Mouse (Mus musculus) stomach, embryonic 15.5 days (tissue): ENCODE measurements around the gene Cd300a. TPM values are rescaled to one million over a fixed set of nuclear protein-coding genes. Genes with fewer than 3 reads are reported as not detected.
"Not testable (repeated sequence)": the region's sequence is repeated elsewhere in the genome, so short reads cannot be mapped to it uniquely, and the experiment has no call there.

Experiments
- ATAC-seq: fragments of 200-750 bp; cut with Nextera tagmentation; 2 replicates; pipeline ENCODE4 v1.8.0; 2017; ENCODE audit warnings: low read depth, moderate number of reproducible peaks, moderate TSS enrichment; ENCODE audit not compliant: insufficient read depth, low FRiP score
- H3K27ac ChIP-seq: fragments of 300-500 bp; sonication (generic); 2 replicates; pipeline ENCODE4 v1.5.1; 2015; ENCODE audit warnings: mild to moderate bottlenecking, inconsistent platforms
- H3K27me3 ChIP-seq: fragments of 300-500 bp; sonication (generic); replicated peaks from 2 replicates; pipeline ENCODE4 v1.6.1; 2015; ENCODE audit warnings: inconsistent platforms
- H3K36me3 ChIP-seq: fragments of 300-500 bp; sonication (generic); 2 replicates; pipeline ENCODE4 v1.6.1; 2015; ENCODE audit warnings: inconsistent platforms
- H3K4me1 ChIP-seq: fragments of 300-500 bp; sonication (generic); 2 replicates; pipeline ENCODE4 v1.6.1; 2015; ENCODE audit warnings: inconsistent platforms
- H3K4me2 ChIP-seq: fragments of 300-500 bp; sonication (generic); 2 replicates; pipeline ENCODE4 v1.6.1; 2015; ENCODE audit warnings: mild to moderate bottlenecking, inconsistent platforms
- H3K4me3 ChIP-seq: fragments of 300-500 bp; sonication (generic); replicated peaks from 2 replicates; pipeline ENCODE4 v1.5.1; 2015; ENCODE audit warnings: inconsistent platforms
- H3K9ac ChIP-seq: fragments of 300-500 bp; sonication (generic); 2 replicates; pipeline ENCODE4 v1.6.1; 2015; ENCODE audit warnings: inconsistent platforms
- H3K9me3 ChIP-seq: fragments of 300-500 bp; sonication (generic); 2 replicates; pipeline ENCODE4 v1.6.1; 2016; ENCODE audit warnings: inconsistent platforms
- WGBS: fragments of 180-500 bp; shearing (Covaris S2); methylation state at CpG from one replicate; pipeline ENCODE4 v1.1.7; 2015; 5-methylcytosine and 5-hydroxymethylcytosine counted together
- polyA plus RNA-seq: library from polyadenylated mRNA; unstranded; fragments of >200 nt; fragmentation: Nextera tagmentation; extraction: Ambion mirVana; gene quantifications from 2 replicates; pipeline ENCODE4 v1.2.1, GENCODE M21; 2015

The Cd300a gene
- polyA plus RNA-seq, 1 experiment from 2014 or later = 1.9 TPM

GRCm38 (mm10) chr11:114880185-114880584, 9.7 kb upstream of the Cd300a start:
- no peak overlapping the region for H3K4me3 ChIP-seq
- no peaks in the 10 kb centered on the region for H3K36me3 ChIP-seq
- H3K9ac ChIP-seq = no peak overlapping the region
- ATAC-seq = no peak
- no peaks in the 10 kb centered on the region for H3K9me3 ChIP-seq
- peaks cover 2% of the 10 kb centered on the region; the same call in 1 of the 2 replicates for H3K4me1 ChIP-seq
- no peaks in the 10 kb centered on the region for H3K27me3 ChIP-seq
- no peak overlapping the region for H3K4me2 ChIP-seq
- no peak overlapping the region for H3K27ac ChIP-seq

- no peak for ATAC-seq
- no peaks in the 10 kb centered on the region for H3K27me3 ChIP-seq
Observed at GRCm38 (mm10) chr11:114880589-114880988, 9.3 kb upstream of the Cd300a start.

GRCm38 (mm10) chr11:114883251-114883789, 6.5 kb upstream of the Cd300a start:
- Histone ChIP-seq H3K27ac (no peak overlapping the region), H3K36me3 (no peaks in the 10 kb centered on the region), H3K9ac (no peak overlapping the region), H3K4me2 (no peak overlapping the region), H3K4me3 (no peak overlapping the region), H3K9me3 (no peaks in the 10 kb centered on the region), H3K4me1 (no peaks in the 10 kb centered on the region), H3K27me3 (no peaks in the 10 kb centered on the region)
- WGBS = 85% methylated on average over 4 of the region's 4 CpGs
- ATAC-seq = no peak

More at GRCm38 (mm10) chr11:114880589-114880988, 9.3 kb upstream of the Cd300a start:
- Histone ChIP-seq H3K4me1 (peaks cover 2% of the 10 kb centered on the region; the same call in 1 of the 2 replicates), H3K4me3 (no peak overlapping the region), H3K36me3 (no peaks in the 10 kb centered on the region), H3K4me2 (no peak overlapping the region), H3K9me3 (no peaks in the 10 kb centered on the region), H3K27ac (no peak overlapping the region), H3K9ac (no peak overlapping the region)
- WGBS = 11% methylated on average over 1 of the region's 1 CpGs

- 75% methylated on average over 4 of the region's 4 CpGs for WGBS
- H3K4me2 ChIP-seq = no peak overlapping the region
- ATAC-seq = no peak
Observed at GRCm38 (mm10) chr11:114884380-114885100, 5.3 kb upstream of the Cd300a start.

GRCm38 (mm10) chr11:114890542-114890941, 701 bp downstream of the Cd300a start:
- no peaks in the 10 kb centered on the region for H3K27me3 ChIP-seq
- H3K4me3 ChIP-seq = no peak overlapping the region
- H3K9ac ChIP-seq = no peak overlapping the region
- WGBS = 45% methylated on average over 5 of the region's 5 CpGs
- no peak overlapping the region for H3K27ac ChIP-seq
- H3K36me3 ChIP-seq = no peaks in the 10 kb centered on the region
- ATAC-seq = no peak
- no peaks in the 10 kb centered on the region for H3K9me3 ChIP-seq
- H3K4me2 ChIP-seq = no peak overlapping the region
- H3K4me1 ChIP-seq = no peaks in the 10 kb centered on the region

More at GRCm38 (mm10) chr11:114884380-114885100, 5.3 kb upstream of the Cd300a start:
- no peaks in the 10 kb centered on the region for H3K36me3 ChIP-seq
- no peaks in the 10 kb centered on the region for H3K4me1 ChIP-seq
- no peak overlapping the region for H3K9ac ChIP-seq
- no peaks in the 10 kb centered on the region for H3K9me3 ChIP-seq
- H3K27me3 ChIP-seq = no peaks in the 10 kb centered on the region
- no peak overlapping the region for H3K27ac ChIP-seq
- H3K4me3 ChIP-seq = no peak overlapping the region

GRCm38 (mm10) chr11:114896085-114896484, 6.2 kb downstream of the Cd300a start:
- no peaks in the 10 kb centered on the region for H3K27me3 ChIP-seq
- no peaks in the 10 kb centered on the region for H3K4me1 ChIP-seq
- ATAC-seq = no peak
- no peak overlapping the region for H3K4me3 ChIP-seq
- 78% methylated on average over 3 of the region's 3 CpGs for WGBS
- no peaks in the 10 kb centered on the region for H3K36me3 ChIP-seq
- no peak overlapping the region for H3K9ac ChIP-seq
- no peaks in the 10 kb centered on the region for H3K9me3 ChIP-seq
- H3K27ac ChIP-seq = no peak overlapping the region
- H3K4me2 ChIP-seq = no peak overlapping the region

GRCm38 (mm10) chr11:114898026-114898425, 8.2 kb downstream of the Cd300a start:
- no peak; the same call in 1 of the 2 replicates for ATAC-seq
- H3K9me3 ChIP-seq = no peaks in the 10 kb centered on the region
- no peak overlapping the region for H3K27ac ChIP-seq
- 43% methylated on average over 1 of the region's 1 CpGs for WGBS
- no peaks in the 10 kb centered on the region for H3K27me3 ChIP-seq
- no peaks in the 10 kb centered on the region for H3K4me1 ChIP-seq
- no peak overlapping the region for H3K4me2 ChIP-seq
- H3K9ac ChIP-seq = no peak overlapping the region
- no peak overlapping the region for H3K4me3 ChIP-seq
- no peaks in the 10 kb centered on the region for H3K36me3 ChIP-seq

GRCm38 (mm10) chr11:114903224-114903623, 13.4 kb downstream of the Cd300a start:
- 88% methylated on average over 4 of the region's 4 CpGs for WGBS

GRCm38 (mm10) chr11:114907567-114907966, 17.7 kb downstream of the Cd300a start:
- Histone ChIP-seq H3K9me3 (no peaks in the 10 kb centered on the region), H3K4me3 (no peak overlapping the region), H3K4me2 (no peak overlapping the region), H3K4me1 (no peaks in the 10 kb centered on the region), H3K27me3 (no peaks in the 10 kb centered on the region), H3K36me3 (no peaks in the 10 kb centered on the region), H3K9ac (no peak overlapping the region), H3K27ac (no peak overlapping the region)
- no peak for ATAC-seq
- WGBS = 76% methylated on average over 4 of the region's 4 CpGs

More at GRCm38 (mm10) chr11:114903224-114903623, 13.4 kb downstream of the Cd300a start:
- no peaks in the 10 kb centered on the region for H3K4me1 ChIP-seq
- H3K4me3 ChIP-seq = no peak overlapping the region
- no peaks in the 10 kb centered on the region for H3K9me3 ChIP-seq
- ATAC-seq = no peak
- H3K4me2 ChIP-seq = no peak overlapping the region
- H3K36me3 ChIP-seq = no peaks in the 10 kb centered on the region
- no peak overlapping the region for H3K9ac ChIP-seq
- no peak overlapping the region for H3K27ac ChIP-seq
- H3K27me3 ChIP-seq = no peaks in the 10 kb centered on the region

- ATAC-seq = no peak
- H3K4me2 ChIP-seq = no peak overlapping the region
- H3K36me3 ChIP-seq = no peaks in the 10 kb centered on the region
- H3K9ac ChIP-seq = no peak overlapping the region
- H3K4me1 ChIP-seq = no peaks in the 10 kb centered on the region
- no peak overlapping the region for H3K4me3 ChIP-seq
- H3K27me3 ChIP-seq = no peaks in the 10 kb centered on the region
- 47% methylated on average over 4 of the region's 4 CpGs for WGBS
- H3K9me3 ChIP-seq = no peaks in the 10 kb centered on the region
- H3K27ac ChIP-seq = no peak overlapping the region
Observed at GRCm38 (mm10) chr11:114908086-114908485, 18.2 kb downstream of the Cd300a start.

GRCm38 (mm10) chr11:114909538-114909937, 19.7 kb downstream of the Cd300a start:
- H3K9ac ChIP-seq, H3K4me1 ChIP-seq, H3K27ac ChIP-seq, H3K4me2 ChIP-seq, H3K9me3 ChIP-seq, H3K36me3 ChIP-seq, H3K4me3 ChIP-seq, H3K27me3 ChIP-seq, ATAC-seq: not testable (repeated sequence)
- 36% methylated on average over 3 of the region's 3 CpGs for WGBS

GRCm38 (mm10) chr11:114912847-114913246, 23.0 kb downstream of the Cd300a start:
- Histone ChIP-seq H3K4me2 (no peak overlapping the region), H3K4me1 (no peaks in the 10 kb centered on the region), H3K9me3 (no peaks in the 10 kb centered on the region), H3K9ac (no peak overlapping the region), H3K4me3 (no peak overlapping the region), H3K27me3 (no peaks in the 10 kb centered on the region), H3K27ac (no peak overlapping the region), H3K36me3 (no peaks in the 10 kb centered on the region)
- no peak for ATAC-seq
- 16% methylated on average over 9 of the region's 9 CpGs for WGBS
